Mouse (Mus musculus) ES-E14 (cell line): ENCODE data around the gene Ckap2l.

Experiments
- CHD2 ChIP-seq: IDR thresholded peaks from 2 replicates; pipeline ENCODE4 v1.6.1; 2014; ENCODE audit warnings: mild to moderate bottlenecking, low read depth, low read length, inconsistent platforms
- ZC3H11A ChIP-seq: IDR thresholded peaks from 2 replicates; pipeline ENCODE4 v1.6.1; 2012; ENCODE audit warnings: low read depth, mild to moderate bottlenecking, inconsistent platforms, low read length, borderline replicate concordance

DNA sequence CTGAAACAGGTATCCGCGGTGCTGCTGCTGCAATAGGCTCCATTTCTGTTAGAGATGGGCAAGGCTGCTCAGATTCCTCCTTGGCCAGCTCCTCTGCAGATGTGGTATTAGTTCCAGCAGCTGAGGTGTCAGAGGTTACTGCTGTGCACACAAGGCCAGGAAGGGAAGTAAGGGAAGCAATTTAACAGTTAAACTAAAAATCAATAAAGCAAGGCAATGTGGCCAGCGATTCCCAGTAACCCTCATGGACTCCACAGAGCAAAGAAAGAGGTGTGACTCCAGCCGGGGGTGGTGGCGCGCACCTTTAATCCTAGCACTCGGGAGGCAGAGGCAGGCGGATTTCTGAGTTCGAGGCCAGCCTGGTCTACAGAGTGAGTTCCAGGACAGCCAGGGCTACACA is 26.4 kb downstream of the Ckap2l start:
- no peak for TF ChIP-seq ZC3H11A
- no peak for TF ChIP-seq CHD2
